Mouse (Mus musculus) embryonic stem cell, embryonic (primary cell): ENCODE data around the gene Tk1.

Experiments
- CTCF ChIA-PET, 4 experiments: fragments of 300-600 bp in 2 of 4; fragments of 350-600 bp in 2 of 4; sonication (Branson Sonifier 250); formaldehyde crosslinking; loops; one replicate each; lab custom pipeline; 2022; ENCODE audit warnings: inconsistent platforms in 2 of 4; lab: Charles Lee
- POLR2A ChIA-PET, 4 experiments: fragments of 300-600 bp in 2 of 4; fragments of 350-600 bp in 2 of 4; sonication (Branson Sonifier 250); formaldehyde crosslinking; loops; one replicate each; lab custom pipeline; 2022; ENCODE audit warnings: antibody characterized with exemption in 4 of 4, inconsistent platforms in 1 of 4; lab: Charles Lee

Gene Tk1

DNA sequence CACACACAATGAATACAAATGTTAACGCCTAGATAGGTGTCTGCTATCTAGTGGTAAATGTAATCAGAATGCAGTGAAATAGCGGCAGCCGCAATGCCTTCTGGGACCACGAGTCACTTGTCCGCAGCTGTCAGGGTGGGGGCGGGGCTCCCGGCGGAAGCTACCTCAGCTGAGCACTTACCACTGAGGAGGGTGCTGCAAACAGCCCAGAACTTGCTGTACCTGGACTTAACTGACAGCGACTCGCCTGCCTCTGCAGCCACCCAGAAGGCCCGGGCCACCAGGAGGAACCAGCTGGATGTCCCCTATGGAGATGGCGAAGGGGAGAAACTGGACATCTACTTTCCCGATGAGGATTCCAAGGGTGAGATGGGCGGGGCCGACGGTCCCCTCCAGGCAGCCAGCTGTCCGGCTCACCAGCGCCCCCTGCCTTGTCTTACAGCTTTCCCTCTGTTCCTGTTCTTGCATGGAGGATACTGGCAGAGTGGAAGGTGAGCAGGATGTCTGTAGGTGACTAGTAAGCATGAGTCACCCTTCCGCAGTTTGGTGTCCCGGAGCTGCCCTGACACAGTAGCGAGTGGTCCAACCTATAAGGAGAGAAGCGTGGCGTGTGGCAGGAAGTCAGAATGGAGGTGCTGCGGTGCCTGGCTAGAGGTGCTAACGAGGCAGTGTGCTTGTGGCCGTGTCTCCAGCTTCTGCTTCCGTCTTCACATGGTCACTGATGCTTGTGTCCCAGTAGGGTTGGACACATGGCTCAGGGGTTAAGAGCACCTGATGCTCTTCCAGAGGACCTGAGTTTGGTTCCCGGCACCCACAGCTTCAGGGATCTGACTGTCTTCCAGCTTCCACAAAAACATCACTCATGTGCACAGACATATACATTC lies 6.4 kb upstream of the Tk1 start:
- POLR2A ChIA-PET, result interaction anchor here (0.5 to 6.0 kb wide), 56 partner anchors 9 to 1187 kb away, joined by 3 to 37 read pairs (median 3); partner anchors contain the start of genes Birc5 (in 4 of the 4), Tmc6 (in 3 of the 4), Tmc8 (in 3 of the 4) and Tnrc6c (in 3 of the 4)
- CTCF ChIA-PET, result interaction anchor here (0.5 to 2.4 kb wide), 64 partner anchors 9 to 718 kb away, joined by 3 to 21 read pairs (median 3); partner anchors contain the start of genes Birc5 (in 3 of the 4), Tnrc6c (in 2 of the 4), 6030468B19Rik (in 1 of the 4) and Gm20708 (in 1 of the 4)

DNA sequence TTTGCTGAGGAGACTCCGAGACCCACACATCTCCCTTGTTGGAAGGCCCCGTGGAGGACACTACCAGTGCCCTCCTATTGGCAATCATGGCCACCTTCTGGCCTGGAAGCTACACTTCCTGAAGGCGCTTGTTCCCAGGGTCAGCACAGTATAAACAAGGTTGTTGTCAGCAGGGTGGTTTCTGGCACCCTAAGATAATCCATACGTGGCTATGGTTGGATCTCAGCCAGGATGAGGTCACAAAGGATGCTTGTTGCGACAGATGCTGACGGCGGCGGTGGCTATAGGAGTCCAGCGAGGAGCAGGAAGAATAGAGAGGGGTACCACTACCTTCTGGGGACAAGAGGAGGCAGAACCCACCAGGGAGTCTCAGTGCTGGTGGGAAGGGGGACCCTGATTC lies 4.5 kb upstream of the Tk1 start:
- ChIA-PET POLR2A (interaction anchor here in 2 of 4 experiments (0.7 to 1.4 kb wide), 3 partner anchors 14 to 27 kb away, joined by 3 read pairs; partner anchors contain the start of genes Gm20708 (in 1 of the 2) and Syngr2 (in 1 of the 2)), CTCF (no interaction called here)

- POLR2A ChIA-PET, result interaction anchor here in 2 of 4 experiments (0.7 to 1.4 kb wide), 4 partner anchors 11 to 28 kb away, joined by 3 read pairs; partner anchors contain the start of genes Gm20708 (in 1 of the 2) and Syngr2 (in 1 of the 2)
- CTCF ChIA-PET, result no interaction called here
Measured at GRCm38 (mm10) chr11:117829671-117830215, 3.9 kb upstream of the Tk1 start.

DNA sequence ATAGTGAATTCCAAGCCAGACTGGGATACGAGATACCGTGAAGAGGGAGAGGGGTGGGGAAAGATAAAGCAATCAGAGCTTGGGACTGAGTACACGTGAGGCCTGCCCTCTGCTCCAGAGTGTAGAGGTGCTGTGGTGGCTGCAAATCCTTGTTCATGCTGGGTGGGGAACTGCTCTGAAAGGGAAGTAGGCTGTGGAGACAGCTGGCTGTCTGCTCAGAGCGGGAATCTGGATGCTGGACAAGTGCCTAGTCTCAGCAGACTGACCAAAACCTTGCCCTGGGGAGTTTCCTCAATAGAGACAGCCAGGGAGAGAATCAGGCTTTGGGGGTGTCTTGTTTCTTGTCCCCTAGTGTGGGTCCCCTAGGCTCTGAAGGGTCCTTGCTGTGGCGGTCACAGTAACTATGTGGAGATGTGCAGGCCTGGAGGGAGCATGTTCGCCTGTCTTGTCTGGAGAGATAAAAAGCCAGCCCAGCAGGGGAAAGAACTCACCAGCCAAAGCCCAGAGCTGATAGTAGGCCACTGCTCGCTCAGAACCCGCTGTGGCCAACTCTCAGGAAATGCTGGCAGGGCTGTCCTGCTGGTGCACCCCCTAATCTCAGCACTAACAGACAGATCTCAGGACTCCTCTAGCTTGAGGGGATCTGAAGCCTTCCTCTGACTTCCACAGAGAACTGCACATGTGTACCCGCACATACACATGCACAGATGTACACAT lies 3.2 kb upstream of the Tk1 start:
- ChIA-PET CTCF (interaction anchor here in 1 of 4 experiments (2.0 kb wide), 1 partner anchor 38 kb away, joined by 10 read pairs; no protein-coding TSS in a partner anchor), POLR2A (interaction anchor here in 3 of 4 experiments (0.5 to 2.3 kb wide), 8 partner anchors 10 to 419 kb away, joined by 3 to 7 read pairs (median 3); partner anchors contain the start of genes Gm20708 (in 2 of the 3) and Syngr2 (in 2 of the 3))

DNA sequence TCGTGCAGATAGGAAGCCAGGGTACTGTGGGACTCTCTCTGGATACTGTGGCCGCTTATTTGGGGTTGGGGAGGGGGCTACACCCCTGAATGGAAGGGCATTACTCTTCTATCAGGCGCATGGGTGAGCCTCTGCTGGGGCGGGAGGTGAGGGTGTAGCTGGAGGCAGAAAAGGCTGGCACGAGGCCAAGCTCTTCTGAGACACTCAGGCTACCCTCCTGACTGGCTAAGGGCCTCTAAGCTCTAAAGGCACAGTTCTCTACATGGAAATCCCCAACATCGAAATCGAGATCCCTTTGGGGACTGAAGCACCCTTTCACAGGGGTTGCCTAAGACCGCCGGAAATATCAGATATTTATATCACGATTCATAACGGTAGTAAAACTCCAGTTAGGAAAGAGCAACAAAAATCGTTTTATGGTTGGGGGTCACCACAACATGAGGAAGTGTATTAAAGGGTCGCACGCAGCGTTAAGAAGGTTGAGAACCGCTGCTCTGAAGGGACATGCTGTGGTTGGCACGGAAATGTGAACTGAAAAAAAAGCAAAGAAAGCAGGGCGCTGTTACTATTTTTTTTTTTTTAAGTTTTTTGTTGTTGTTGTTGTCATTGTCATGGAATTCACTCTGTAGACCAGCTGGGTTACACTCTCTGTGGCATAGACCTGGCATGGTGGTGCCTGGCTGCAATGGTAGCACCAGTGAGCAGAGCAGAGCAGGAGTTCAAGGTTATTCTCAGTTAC lies 2.4 kb upstream of the Tk1 start:
- ChIA-PET CTCF (interaction anchor here in 3 of 4 experiments (0.5 to 2.0 kb wide), 4 partner anchors 32 to 51 kb away, joined by 3 to 10 read pairs (median 4); no protein-coding TSS in a partner anchor), POLR2A (interaction anchor here in 3 of 4 experiments (0.5 to 2.3 kb wide), 11 partner anchors 10 to 141 kb away, joined by 3 to 8 read pairs (median 4); partner anchors contain the start of genes Birc5 (in 1 of the 3), Gm20708 (in 1 of the 3) and Syngr2 (in 1 of the 3))

DNA sequence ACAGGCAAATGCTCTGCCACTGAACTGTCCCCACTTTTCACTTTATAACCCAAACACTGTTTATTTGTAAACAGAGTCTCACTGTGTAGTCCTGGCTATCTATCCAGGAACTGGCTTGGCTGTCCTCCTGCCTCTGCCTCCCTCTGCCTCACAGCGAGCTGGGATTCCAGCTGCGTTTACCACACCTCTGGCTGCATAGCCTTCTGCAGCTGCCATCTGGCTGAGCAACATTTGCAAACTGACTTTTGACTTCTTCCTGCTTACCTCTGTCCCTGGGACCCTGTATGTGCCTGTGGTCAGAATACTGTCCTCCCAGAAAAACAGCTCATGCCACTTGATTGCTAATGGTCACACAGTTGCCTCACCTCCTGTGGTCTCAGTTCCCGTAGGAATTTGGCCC lies 1.5 kb upstream of the Tk1 start:
- ChIA-PET CTCF (interaction anchor here in 2 of 4 experiments (0.5 to 2.0 kb wide), 5 partner anchors 36 to 351 kb away, joined by 3 to 10 read pairs (median 3); no protein-coding TSS in a partner anchor), POLR2A (interaction anchor here in 3 of 4 experiments (0.5 to 2.3 kb wide), 15 partner anchors 9 to 918 kb away, joined by 3 to 7 read pairs (median 4); partner anchors contain the start of genes Birc5 (in 1 of the 3), Gm20708 (in 1 of the 3) and Syngr2 (in 1 of the 3))

DNA sequence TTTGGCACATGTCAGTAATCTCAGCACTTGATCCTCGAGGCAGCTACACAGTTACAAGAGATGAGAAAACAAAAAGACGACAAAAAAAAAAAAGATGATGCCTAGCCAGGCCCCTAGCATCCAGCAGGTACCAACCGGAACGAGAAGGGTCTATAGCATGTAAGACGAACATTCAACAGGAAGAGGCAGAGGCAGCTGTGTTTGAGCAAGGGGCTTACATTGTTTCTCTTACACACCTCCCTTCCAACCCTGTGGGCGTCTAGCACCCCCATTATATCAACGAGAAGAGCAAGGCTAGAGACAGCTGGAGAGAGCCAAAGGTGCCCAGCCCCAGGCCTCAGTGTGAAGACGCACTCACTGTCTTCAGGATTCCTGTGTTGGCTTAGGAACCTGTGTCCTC lies 1.0 kb upstream of the Tk1 start:
- ChIA-PET POLR2A (interaction anchor here in 3 of 4 experiments (0.6 to 2.9 kb wide), 19 partner anchors 8 to 137 kb away, joined by 3 to 18 read pairs (median 4); partner anchors contain the start of genes Birc5 (in 2 of the 3) and 6030468B19Rik (in 1 of the 3)), CTCF (interaction anchor here in 2 of 4 experiments (0.7 to 1.3 kb wide), 2 partner anchors 52 to 379 kb away, joined by 3 read pairs; no protein-coding TSS in a partner anchor)

DNA sequence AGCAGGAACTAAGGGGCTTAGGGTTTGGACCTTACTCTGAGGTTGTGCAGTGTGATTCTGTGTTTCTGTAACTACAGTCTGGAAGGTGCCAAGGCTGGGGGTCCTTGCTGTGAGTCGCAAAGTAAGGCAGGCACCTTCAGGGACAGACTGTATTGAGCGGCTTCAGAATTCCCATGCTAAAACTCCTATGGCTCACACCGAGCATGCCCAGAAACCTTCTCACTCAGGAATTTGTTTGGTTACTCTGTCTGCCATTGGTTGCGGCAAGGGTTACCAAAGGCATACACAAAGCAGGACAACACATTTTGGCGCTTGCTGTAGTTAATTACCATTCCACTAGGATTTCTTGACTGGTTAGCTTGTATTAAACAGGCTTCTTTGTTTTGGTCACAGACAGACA lies 272 bp upstream of the Tk1 start:
- CTCF ChIA-PET, result interaction anchor here (0.5 to 4.2 kb wide), 25 partner anchors 10 to 1254 kb away, joined by 3 to 31 read pairs (median 3); partner anchors contain the start of genes Gm20708 (in 1 of the 4) and Syngr2 (in 1 of the 4)
- POLR2A ChIA-PET, result interaction anchor here (0.7 to 3.1 kb wide), 43 partner anchors 9 to 546 kb away, joined by 3 to 18 read pairs (median 4); partner anchors contain the start of genes Gm20708 (in 3 of the 4), Syngr2 (in 3 of the 4), Birc5 (in 2 of the 4) and Tnrc6c (in 2 of the 4)

DNA sequence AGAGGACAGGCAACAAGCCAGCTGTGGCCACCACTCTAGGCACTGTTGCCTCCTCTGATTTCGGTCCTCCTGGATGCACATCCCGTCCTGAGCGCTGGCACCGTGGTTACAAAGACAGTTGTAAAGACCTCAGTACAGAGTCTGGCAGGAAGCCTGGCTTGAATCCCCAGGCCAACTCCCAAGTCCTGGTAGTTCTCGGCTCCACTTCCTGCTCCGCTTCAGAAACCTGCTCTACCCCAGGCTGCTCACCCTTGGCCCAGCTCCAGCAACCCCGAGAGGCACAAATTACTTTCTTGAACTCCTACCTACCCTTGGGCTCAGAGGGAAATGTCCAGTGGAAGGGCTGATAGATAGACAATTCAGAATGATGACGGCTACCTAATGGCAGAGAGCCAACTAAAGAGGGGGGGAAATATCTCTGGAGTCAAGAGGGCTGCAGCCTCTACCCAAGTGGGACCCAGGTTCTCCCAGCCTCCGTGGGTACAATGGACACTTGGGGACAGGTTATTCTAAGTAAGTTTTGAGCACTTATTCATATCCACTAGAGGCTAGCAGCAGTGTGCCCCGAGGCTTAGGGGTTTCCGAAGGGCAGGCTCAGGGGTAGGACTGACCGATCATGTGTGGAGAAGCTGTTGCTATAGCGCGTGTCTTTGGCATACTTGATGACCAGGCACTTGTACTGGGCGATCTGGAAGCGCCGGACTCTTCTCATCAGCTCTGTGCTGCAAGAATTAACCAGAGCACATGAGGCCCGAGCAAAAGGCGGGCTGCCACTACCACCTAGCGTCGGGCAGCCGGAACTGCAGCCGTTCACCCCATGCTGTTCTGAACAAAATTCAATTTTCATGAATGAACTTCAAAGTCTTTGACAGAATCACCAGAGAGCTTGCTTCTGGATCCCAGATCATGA lies 1.6 kb downstream of the Tk1 start:
- CTCF ChIA-PET, result interaction anchor here (0.5 to 4.2 kb wide), 50 partner anchors 8 to 440 kb away, joined by 3 to 31 read pairs (median 4); partner anchors contain the start of genes Gm20708 (in 2 of the 4), Syngr2 (in 2 of the 4), Tmc6 (in 2 of the 4) and Tmc8 (in 2 of the 4)
- POLR2A ChIA-PET, result interaction anchor here (0.5 to 3.1 kb wide), 36 partner anchors 8 to 712 kb away, joined by 3 to 18 read pairs (median 4); partner anchors contain the start of genes Gm20708 (in 2 of the 4), Syngr2 (in 2 of the 4), Tnrc6c (in 2 of the 4) and Birc5 (in 1 of the 4)

DNA sequence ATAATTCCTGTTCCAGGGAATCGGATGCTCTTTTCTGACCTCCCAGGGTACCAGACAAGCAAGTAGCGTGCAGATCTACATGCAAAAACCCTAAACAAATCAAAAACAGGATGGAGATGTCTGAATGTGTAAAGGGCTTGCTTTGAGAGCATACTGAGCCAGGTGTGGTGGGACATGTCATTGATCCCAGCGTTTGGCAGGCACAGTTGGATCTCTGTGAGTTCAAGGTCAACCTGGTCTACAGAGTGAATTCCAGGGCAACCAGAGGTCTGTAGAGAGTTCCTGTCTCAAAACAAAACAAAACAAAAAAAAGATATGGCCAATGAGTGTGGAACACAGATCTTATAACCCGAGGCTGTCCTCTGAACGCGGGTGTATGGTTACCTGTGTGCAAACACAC lies 2.5 kb downstream of the Tk1 start:
- POLR2A ChIA-PET, result interaction anchor here in 2 of 4 experiments (0.6 to 3.1 kb wide), 7 partner anchors 9 to 424 kb away, joined by 3 to 17 read pairs (median 4); no protein-coding TSS in a partner anchor
- CTCF ChIA-PET, result interaction anchor here in 3 of 4 experiments (0.6 to 4.2 kb wide), 5 partner anchors 9 to 246 kb away, joined by 3 to 31 read pairs (median 8); partner anchors contain the start of genes Gm20708 (in 2 of the 3) and Syngr2 (in 2 of the 3)

DNA sequence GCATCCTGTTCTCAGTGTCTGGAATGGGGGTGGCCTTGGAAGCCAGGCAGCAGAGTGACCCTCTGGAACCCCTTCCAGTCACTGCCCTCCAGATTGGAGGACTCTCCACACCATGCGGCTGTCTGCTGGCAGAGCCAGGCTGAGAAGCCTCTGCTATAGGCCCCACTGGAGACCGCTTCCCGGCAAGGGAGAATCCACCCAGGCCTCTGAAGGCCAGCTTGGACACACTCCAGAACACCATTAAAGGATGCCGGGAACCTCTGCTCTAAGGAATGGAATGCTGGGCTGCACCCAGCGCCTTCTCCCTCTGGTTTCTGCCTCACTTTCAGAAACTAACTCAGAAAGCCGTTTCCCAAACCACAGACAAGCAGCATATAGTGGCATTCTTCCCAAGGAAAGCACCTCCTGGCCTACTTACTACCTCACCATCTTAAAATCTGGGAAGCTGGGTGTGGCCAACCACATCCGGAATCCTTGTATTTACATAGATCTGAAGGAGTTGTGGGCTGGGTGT lies 3.1 kb downstream of the Tk1 start:
- POLR2A ChIA-PET, result interaction anchor here in 2 of 4 experiments (0.6 to 1.5 kb wide), 4 partner anchors 9 to 411 kb away, joined by 3 to 6 read pairs (median 4); no protein-coding TSS in a partner anchor
- CTCF ChIA-PET, result interaction anchor here in 2 of 4 experiments (0.6 to 4.2 kb wide), 3 partner anchors 9 to 245 kb away, joined by 3 to 31 read pairs (median 8); no protein-coding TSS in a partner anchor

- ChIA-PET POLR2A (interaction anchor here in 2 of 4 experiments (1.0 to 5.0 kb wide), 5 partner anchors 10 to 83 kb away, joined by 3 to 24 read pairs (median 4); partner anchors contain the start of genes Gm20708 (in 1 of the 2) and Syngr2 (in 1 of the 2)), CTCF (interaction anchor here in 2 of 4 experiments (0.7 to 1.1 kb wide), 2 partner anchors 13 to 32 kb away, joined by 3 read pairs; no protein-coding TSS in a partner anchor)
Measured at GRCm38 (mm10) chr11:117821868-117822267, 4.0 kb downstream of the Tk1 start.

DNA sequence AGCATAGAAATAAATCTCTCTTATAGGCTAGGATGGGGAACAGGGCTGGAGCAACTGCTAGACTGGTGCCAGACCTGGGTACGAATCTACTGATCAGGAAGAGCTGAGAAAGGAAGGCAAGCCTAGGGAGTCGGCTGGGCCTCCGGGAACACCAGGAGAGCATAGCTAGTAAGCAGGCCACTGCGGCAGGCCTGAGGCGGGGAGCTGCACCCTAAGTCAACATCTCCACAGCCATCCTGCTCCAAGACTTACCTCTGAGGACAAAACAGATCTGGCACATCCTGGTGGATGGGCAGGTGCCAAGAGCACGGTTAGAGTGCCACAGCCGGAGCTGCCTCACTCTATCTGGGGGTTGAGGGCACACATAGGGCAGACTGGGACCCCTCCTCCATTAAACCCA lies 5.7 kb downstream of the Tk1 start:
- CTCF ChIA-PET, result interaction anchor here in 2 of 4 experiments (1.0 to 4.0 kb wide), 3 partner anchors 11 to 15 kb away, joined by 3 to 17 read pairs (median 4); partner anchors contain the start of genes Gm20708 (in 1 of the 2) and Syngr2 (in 1 of the 2)
- POLR2A ChIA-PET, result interaction anchor here (0.6 to 5.0 kb wide), 11 partner anchors 10 to 479 kb away, joined by 3 to 24 read pairs (median 5); partner anchors contain the start of genes Gm20708 (in 3 of the 4) and Syngr2 (in 3 of the 4)

DNA sequence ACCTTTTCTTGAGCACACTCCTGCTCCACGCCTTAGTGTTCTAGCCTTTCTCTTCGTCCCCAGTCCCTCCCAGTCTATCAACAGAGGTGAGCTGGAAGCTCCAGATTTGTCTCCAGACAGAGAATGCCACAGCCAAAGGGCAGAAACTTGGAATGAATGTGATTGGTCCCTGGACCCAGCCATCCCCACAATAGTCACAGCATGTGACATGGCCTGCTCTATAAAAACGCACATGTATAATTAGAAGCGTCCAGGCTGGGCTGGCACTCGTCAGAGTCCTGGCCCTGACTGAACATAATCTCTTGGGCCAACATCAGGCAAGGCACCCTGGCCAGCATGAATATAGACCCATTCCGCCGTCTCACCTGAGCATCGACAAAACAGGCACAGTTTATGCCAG lies 6.8 kb downstream of the Tk1 start:
- ChIA-PET CTCF (interaction anchor here in 2 of 4 experiments (1.2 to 4.0 kb wide), 3 partner anchors 13 to 29 kb away, joined by 3 to 17 read pairs (median 3); no protein-coding TSS in a partner anchor), POLR2A (interaction anchor here in 3 of 4 experiments (0.9 to 5.0 kb wide), 16 partner anchors 8 to 55 kb away, joined by 3 to 24 read pairs (median 4); partner anchors contain the start of genes Gm20708 (in 3 of the 3) and Syngr2 (in 3 of the 3))
